Mouse (Mus musculus) ES-E14 (cell line): ENCODE data around the gene Cep295.

Experiments
- CHD2 ChIP-seq: IDR thresholded peaks from 2 replicates; pipeline ENCODE4 v1.6.1; 2014; ENCODE audit warnings: mild to moderate bottlenecking, low read depth, low read length, inconsistent platforms
- HCFC1 ChIP-seq: IDR thresholded peaks from 2 replicates; pipeline ENCODE4 v1.6.1; 2012; ENCODE audit warnings: low read length, inconsistent platforms, borderline replicate concordance; ENCODE audit not compliant: insufficient read depth
- MAFK ChIP-seq: IDR thresholded peaks from 2 replicates; pipeline ENCODE4 v1.6.1; 2014; ENCODE audit warnings: mild to moderate bottlenecking, low read depth, low read length, inconsistent platforms; ENCODE audit not compliant: insufficient read depth
- ZC3H11A ChIP-seq: IDR thresholded peaks from 2 replicates; pipeline ENCODE4 v1.6.1; 2012; ENCODE audit warnings: low read depth, mild to moderate bottlenecking, inconsistent platforms, low read length, borderline replicate concordance
- ZNF384 ChIP-seq: IDR thresholded peaks from 2 replicates; pipeline ENCODE4 v1.6.1; 2012; ENCODE audit warnings: low read depth, low read length, inconsistent platforms

DNA sequence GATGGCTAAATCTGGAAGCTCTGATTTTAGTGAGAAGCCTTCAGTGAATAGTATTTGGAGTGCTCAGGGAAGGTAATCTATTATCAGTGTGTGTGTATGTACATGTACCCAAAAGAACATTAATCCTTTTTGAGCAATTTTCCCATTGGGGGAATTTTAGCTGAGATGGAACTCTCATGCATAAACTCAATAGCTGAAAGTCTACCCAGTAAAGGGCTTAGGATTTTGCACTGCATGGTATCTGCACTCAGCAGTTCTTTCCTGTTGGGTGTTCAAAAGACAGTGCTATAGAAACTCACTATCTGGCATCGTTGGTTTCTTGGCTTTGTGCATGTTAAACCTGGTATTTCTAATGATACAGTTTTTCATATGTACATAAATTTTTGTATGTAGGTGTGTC lies 43.0 kb downstream of the Cep295 start:
- TF ChIP-seq MAFK = no peak
- no peak for TF ChIP-seq ZC3H11A
- no peak for TF ChIP-seq CHD2
- TF ChIP-seq ZNF384 = no peak
- no peak for TF ChIP-seq HCFC1
